Mouse (Mus musculus): ENCODE results near the gene V1rd19. TPM values are rescaled to one million over a fixed set of nuclear protein-coding genes. Genes with fewer than 3 reads are reported as not detected.
"Not testable (repeated sequence)": the region's sequence is repeated elsewhere in the genome, so short reads cannot be mapped to it uniquely, and the experiment has no call there.

V1rd19 gene
- polyA plus RNA-seq (2012) = 0.03 TPM in 1 of 2 replicates, not detected in the other

GRCm38 (mm10) chr7:24001391-24001790, at the start of gene V1rd19:
Gene V1rd19 (plus strand): TSS chr7:24001691.
- Histone ChIP-seq H3K36me3 (ENCODE audit: control insufficient read depth) (no peaks in the 10 kb centered on the region), H3K27me3 (ENCODE audit: control insufficient read depth) (no peaks in the 10 kb centered on the region), H3K4me1 (ENCODE audit: control insufficient read depth) (no peaks in the 10 kb centered on the region), H3K9me3 (ENCODE audit: control insufficient read depth, low read length) (no peaks in the 10 kb centered on the region), H3K4me3 (replicated peaks) (no peak within 1 kb of the TSS)
- TF ChIP-seq TAL1 (IDR thresholded peaks at IDR 0.05; ENCODE audit: low read length) = no peak
- no peak for TF ChIP-seq GATA1 (IDR thresholded peaks at IDR 0.05; ENCODE audit: low read length)

DNA sequence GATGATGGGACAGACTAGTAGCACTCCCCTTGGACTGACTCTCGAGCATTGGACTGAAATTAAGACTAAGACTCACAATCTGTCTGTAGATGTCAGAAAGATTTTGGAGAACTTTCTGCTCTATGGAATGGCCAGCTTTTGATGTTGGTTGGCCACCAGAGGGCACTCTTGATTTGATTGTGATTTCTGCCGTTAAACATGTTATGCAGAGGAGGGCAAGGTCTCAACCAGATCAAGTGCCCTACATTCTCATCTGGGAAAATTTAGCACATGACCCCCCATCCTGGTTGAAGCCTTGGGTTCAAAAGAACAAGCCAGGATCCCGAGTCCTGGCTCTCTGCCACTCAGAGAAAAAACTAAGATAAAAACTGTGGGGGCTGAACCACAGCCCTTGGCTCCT, 33.4 kb upstream of the V1rd19 start:
- H3K4me1 ChIP-seq (ENCODE audit: control insufficient read depth); H3K27me3 ChIP-seq (ENCODE audit: control insufficient read depth); H3K9me3 ChIP-seq (ENCODE audit: control insufficient read depth, low read length); H3K4me3 ChIP-seq (replicated peaks); H3K36me3 ChIP-seq (ENCODE audit: control insufficient read depth): not testable (repeated sequence)

DNA sequence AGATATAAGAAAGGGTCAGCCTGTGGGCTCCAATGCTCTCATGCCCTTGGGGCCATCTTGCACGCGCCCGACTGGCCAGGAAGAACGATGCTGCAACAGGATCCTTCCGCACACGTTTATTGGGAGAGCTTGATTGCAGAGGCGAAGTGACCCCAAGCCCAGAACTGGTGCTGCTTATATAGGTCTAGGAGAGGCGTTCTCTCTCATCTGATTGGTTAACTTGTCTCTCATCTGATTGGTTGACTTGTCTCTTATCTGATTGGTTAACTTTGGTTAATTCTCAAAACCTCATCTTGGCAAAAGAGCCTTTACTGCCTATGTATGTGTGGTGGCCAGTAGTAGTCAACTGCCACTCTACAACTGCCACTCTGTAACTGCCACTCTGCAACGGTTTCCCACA, 27.2 kb upstream of the V1rd19 start, which contains the start of gene Vmn1r181:
Gene Vmn1r181, plus strand, starts transcription at position 301 of the 400 bp plus-strand sequence.
- not testable (repeated sequence) for H3K4me1 ChIP-seq (ENCODE audit: control insufficient read depth); H3K36me3 ChIP-seq (ENCODE audit: control insufficient read depth); H3K9me3 ChIP-seq (ENCODE audit: control insufficient read depth, low read length); H3K27me3 ChIP-seq (ENCODE audit: control insufficient read depth); H3K4me3 ChIP-seq (replicated peaks)

DNA sequence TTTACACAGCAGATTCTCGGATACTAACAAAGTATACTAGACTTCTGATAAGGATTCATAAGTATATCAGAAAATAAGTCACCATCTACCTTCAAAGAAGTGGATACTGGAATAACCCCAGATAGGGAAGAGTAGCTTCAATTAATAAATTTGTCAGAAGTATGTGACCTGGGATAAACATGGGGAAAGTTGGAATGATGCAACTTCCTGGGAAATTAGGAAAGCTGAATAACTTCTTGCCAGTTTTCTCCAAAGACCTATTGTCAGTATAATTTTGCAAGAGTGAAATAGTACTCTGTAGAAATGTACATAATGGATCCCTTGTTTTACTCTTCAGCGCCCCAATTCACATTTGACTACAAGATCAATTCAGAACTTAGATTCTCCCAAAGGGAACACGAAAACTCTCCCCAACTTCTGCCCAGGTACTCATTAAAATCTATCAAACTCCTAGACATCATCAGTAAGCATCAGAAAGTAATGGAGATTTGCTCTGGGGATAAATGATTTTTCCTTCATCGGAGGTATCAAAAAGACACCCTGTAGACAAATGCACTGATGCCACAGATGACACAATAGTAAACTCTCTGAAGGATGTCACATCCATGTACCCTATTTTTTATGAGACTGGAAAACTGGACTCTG, 51.3 kb downstream of the V1rd19 start, which contains the start of gene Vmn1r183:
Gene Vmn1r183, plus strand, starts transcription at position 595 of the 645 bp plus-strand sequence.
- no peak for TF ChIP-seq TAL1 (IDR thresholded peaks at IDR 0.05; ENCODE audit: low read length)
- TF ChIP-seq GATA1 (IDR thresholded peaks at IDR 0.05; ENCODE audit: low read length) = no peak
- Histone ChIP-seq H3K9me3 (ENCODE audit: control insufficient read depth, low read length) (no peaks in the 10 kb centered on the region), H3K4me3 (replicated peaks) (no peak within 1 kb of the TSS), H3K4me1 (ENCODE audit: control insufficient read depth) (no peaks in the 10 kb centered on the region), H3K36me3 (ENCODE audit: control insufficient read depth) (no peaks in the 10 kb centered on the region), H3K27me3 (ENCODE audit: control insufficient read depth) (no peaks in the 10 kb centered on the region)

Other genes starting within 250 kb of the V1rd19 start
- gene Vmn1r174, start 249.4 kb upstream of the V1rd19 start, polyA plus RNA-seq (2012) = under 0.01 TPM in 1 of 2 replicates, not detected in the other
- gene Vmn1r175, start 191.0 kb upstream of the V1rd19 start, polyA plus RNA-seq (2012) = not detected in 2 replicates
- gene Vmn1r176, start 164.3 kb upstream of the V1rd19 start, polyA plus RNA-seq (2012) = not detected in 2 replicates
- not detected in 2 replicates for gene Vmn1r177, start 135.2 kb upstream of the V1rd19 start, polyA plus RNA-seq (2012)
- not detected in 2 replicates for gene Vmn1r178, start 109.7 kb upstream of the V1rd19 start, polyA plus RNA-seq (2012)
- not detected in 2 replicates for gene Vmn1r179, start 74.7 kb upstream of the V1rd19 start, polyA plus RNA-seq (2012)
- not detected in 2 replicates for gene Vmn1r180, start 51.1 kb upstream of the V1rd19 start, polyA plus RNA-seq (2012)
- gene Vmn1r181, start 27.1 kb upstream of the V1rd19 start, polyA plus RNA-seq (2012) = not detected in 2 replicates
- gene Vmn1r183, start 51.6 kb downstream of the V1rd19 start, polyA plus RNA-seq (2012) = under 0.01 TPM in 2 replicates
- gene Zfp180, start 80.2 kb downstream of the V1rd19 start, polyA plus RNA-seq (2012) = 0.80 and 0.83 TPM in 2 replicates
- gene Zfp112, start 110.6 kb downstream of the V1rd19 start, polyA plus RNA-seq (2012) = 0.02 and 0.05 TPM in 2 replicates
- 0.04 TPM in 1 of 2 replicates, not detected in the other for gene Zfp235, start 132.5 kb downstream of the V1rd19 start, polyA plus RNA-seq (2012)
- gene Zfp114, start 173.4 kb downstream of the V1rd19 start, polyA plus RNA-seq (2012) = not detected in 2 replicates
- gene Zfp111, start 209.8 kb downstream of the V1rd19 start, polyA plus RNA-seq (2012) = 0.01 TPM in 1 of 2 replicates, not detected in the other
- gene Zfp109, start 235.9 kb downstream of the V1rd19 start, polyA plus RNA-seq (2012) = 0.02 TPM in 1 of 2 replicates, not detected in the other

Measured in erythroblast, embryonic 14.5 days (primary cell).